Mouse (Mus musculus): Measurements from ENCODE around the gene Fbxo11. TPM values are rescaled to one million over a fixed set of nuclear protein-coding genes. Genes with fewer than 3 reads are reported as not detected.
"Not testable (repeated sequence)": the region's sequence is repeated elsewhere in the genome, so short reads cannot be mapped to it uniquely, and the experiment has no call there.

Gene Fbxo11
- polyA plus RNA-seq, 1 experiment = 1.1 TPM

DNA sequence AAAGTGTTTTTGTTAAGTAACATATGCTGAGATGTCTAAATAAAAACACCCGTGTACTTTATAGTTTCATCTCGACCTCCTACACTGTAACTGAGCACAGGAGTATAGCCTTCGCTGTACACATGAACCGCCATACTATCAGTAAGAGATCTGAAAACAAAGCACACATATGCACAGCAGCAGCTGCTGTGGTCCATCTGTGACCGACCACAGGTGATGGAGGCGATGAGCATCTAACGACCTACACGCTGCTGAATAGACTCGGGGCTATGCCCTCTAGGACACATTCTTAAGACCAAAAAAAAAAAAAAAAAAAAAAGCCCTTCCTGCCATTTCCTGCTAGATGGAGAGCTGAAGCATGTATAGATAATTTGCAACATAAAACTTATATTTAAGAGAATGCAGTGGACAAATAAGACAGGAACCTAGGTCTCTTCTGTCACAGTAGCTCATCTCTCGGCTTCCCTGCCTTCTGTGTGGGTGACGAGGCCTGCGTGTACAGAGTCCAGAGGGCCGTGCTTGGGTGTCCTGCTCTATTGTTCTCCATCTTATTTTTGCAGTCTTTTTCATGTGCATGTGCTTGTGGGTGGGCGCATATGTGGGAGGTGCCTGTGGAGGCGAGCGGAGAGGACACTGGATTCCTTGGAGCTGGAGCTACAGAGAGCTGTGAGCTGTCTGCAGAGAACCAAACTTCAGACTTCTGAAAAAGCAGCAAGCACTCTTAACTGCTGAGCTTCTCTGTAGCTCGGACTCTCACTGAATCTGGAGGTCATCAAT is 35.7 kb downstream of the Fbxo11 start:
- Histone ChIP-seq H3K36me3 (replicated peaks; ENCODE audit: low read length) (peaks cover 3% of the 10 kb centered on the region), H3K9me3 (no peaks in the 10 kb centered on the region), H3K4me1 (peaks cover 76% of the 10 kb centered on the region), H3K4me3 (replicated peaks) (no peak overlapping the region), H3K27me3 (replicated peaks) (no peaks in the 10 kb centered on the region)
- TF ChIP-seq GATA1 (IDR thresholded peaks at IDR 0.05; ENCODE audit: borderline replicate concordance, low read length) (no peak), FLI1 (IDR thresholded peaks at IDR 0.05; ENCODE audit: low read length) (no peak)

DNA sequence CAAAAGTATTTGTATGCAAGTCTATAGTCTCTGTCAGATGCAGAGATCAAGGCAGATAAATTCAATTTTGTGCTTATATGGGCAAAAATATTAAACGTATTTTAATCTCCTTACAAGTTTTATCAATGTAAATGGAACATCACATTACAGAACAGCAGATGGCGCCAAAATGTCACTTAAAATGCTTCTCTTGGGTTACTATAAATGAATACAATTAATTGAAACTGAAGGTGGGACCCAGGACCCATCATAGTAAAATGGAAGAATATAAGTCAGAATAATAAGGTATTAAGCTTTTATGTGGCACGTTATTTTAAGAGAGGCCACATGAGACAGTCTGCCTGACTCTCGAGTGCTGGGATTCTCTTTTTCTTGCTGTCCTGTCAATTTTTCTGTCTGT is 39.9 kb downstream of the Fbxo11 start:
- Histone ChIP-seq H3K36me3 (replicated peaks; ENCODE audit: low read length) (peaks cover 3% of the 10 kb centered on the region), H3K4me3 (replicated peaks) (no peak overlapping the region), H3K4me1 (peaks cover 71% of the 10 kb centered on the region), H3K9me3 (no peaks in the 10 kb centered on the region), H3K27me3 (replicated peaks) (no peaks in the 10 kb centered on the region)
- TF ChIP-seq GATA1 (IDR thresholded peaks at IDR 0.05; ENCODE audit: borderline replicate concordance, low read length) = no peak
- TF ChIP-seq FLI1 (IDR thresholded peaks at IDR 0.05; ENCODE audit: low read length) = no peak

DNA sequence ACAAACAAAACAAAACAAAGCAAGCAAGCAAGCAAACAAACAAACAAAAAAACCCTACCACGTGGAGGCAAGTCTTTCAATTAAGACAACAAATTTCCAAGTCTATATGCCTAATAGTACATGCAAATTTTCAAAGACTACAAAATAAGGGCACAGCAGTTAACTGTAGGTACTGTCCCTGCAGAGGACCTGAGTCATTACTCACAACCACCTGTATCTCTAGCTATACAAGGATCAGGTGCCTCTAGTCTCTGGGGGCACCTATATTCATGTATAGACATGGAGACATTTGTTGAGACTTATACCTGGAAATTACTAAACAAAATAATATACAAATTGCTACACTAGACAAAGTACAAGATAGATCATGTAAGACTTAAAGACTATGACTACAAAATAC is 41.2 kb downstream of the Fbxo11 start:
- peaks cover 73% of the 10 kb centered on the region for H3K4me1 ChIP-seq
- H3K9me3 ChIP-seq = no peaks in the 10 kb centered on the region

DNA sequence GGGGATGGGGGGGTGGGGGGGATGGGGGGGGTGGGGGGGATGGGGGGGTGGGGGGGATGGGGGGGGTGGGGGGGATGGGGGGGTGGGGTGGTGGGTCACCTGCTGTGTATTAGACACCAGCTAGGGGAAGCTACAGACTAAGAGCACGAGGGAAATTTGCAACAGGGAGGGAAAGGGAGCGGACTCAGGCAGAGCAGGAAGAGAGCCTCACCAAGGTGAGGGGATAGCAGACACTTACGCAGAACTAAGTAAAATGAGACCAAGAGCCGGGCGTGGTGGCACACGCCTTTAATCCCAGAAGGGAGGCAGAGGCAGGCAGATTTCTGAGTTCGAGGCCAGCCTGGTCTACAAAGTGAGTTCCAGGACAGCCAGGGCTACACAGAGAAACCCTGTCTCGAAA is 49.1 kb downstream of the Fbxo11 start:
- not testable (repeated sequence) for H3K9me3 ChIP-seq; H3K27me3 ChIP-seq (replicated peaks); H3K4me3 ChIP-seq (replicated peaks)
- H3K4me1 ChIP-seq = peaks cover 43% of the 10 kb centered on the region
- peaks cover 57% of the 10 kb centered on the region for H3K36me3 ChIP-seq (replicated peaks; ENCODE audit: low read length)

More for the DNA sequence above, 41.2 kb downstream of the Fbxo11 start:
- TF ChIP-seq FLI1 (IDR thresholded peaks at IDR 0.05; ENCODE audit: low read length) (no peak), GATA1 (IDR thresholded peaks at IDR 0.05; ENCODE audit: borderline replicate concordance, low read length) (no peak)
- no peak overlapping the region for H3K4me3 ChIP-seq (replicated peaks)
- no peaks in the 10 kb centered on the region for H3K36me3 ChIP-seq (replicated peaks; ENCODE audit: low read length)
- no peaks in the 10 kb centered on the region for H3K27me3 ChIP-seq (replicated peaks)

DNA sequence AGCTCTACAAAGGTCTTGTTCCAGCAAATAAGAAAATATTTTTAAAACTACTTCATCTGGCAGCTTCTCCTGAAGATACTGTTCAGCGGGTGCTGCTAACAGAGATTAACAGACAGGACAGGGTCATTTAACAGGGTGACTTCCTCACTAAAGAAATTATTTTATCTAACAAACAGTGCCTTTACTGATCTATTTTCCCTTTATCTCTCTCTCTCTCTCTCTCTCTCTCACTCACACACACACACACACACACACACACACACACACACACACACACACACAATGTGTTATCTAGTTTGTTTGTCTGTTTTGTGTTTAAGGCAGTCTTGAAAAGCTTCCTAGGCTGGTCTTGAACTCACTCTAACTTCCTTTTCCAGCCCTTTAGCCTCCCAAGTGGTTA is 50.6 kb downstream of the Fbxo11 start:
- Histone ChIP-seq H3K27me3 (replicated peaks) (no peaks in the 10 kb centered on the region), H3K36me3 (replicated peaks; ENCODE audit: low read length) (peaks cover 73% of the 10 kb centered on the region), H3K4me1 (peaks cover 32% of the 10 kb centered on the region), H3K9me3 (no peaks in the 10 kb centered on the region), H3K4me3 (replicated peaks) (no peak overlapping the region)
- TF ChIP-seq FLI1 (IDR thresholded peaks at IDR 0.05; ENCODE audit: low read length) = no peak
- no peak for TF ChIP-seq GATA1 (IDR thresholded peaks at IDR 0.05; ENCODE audit: borderline replicate concordance, low read length)

DNA sequence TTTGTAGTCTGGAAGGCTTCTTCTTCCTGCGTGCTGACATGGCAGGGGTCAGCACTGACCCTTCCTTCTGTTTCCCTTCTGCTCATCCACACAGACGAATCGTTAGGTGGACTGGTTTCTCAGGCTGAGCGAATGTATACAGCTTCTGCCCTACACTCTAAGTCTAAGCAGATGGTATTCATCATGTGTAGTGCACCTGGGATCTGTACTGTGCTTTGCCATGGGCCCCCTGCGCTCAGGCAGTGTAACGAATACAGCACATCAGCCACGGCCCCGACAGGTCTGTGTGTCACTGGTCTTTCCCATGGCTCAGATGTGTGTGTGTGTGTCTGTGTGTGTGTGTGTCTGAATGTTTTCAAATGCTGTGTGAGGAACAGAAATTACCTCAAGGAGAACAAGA is 58.1 kb downstream of the Fbxo11 start:
- no peaks in the 10 kb centered on the region for H3K9me3 ChIP-seq
- H3K27me3 ChIP-seq (replicated peaks) = no peaks in the 10 kb centered on the region
- no peak for TF ChIP-seq GATA1 (IDR thresholded peaks at IDR 0.05; ENCODE audit: borderline replicate concordance, low read length)
- TF ChIP-seq FLI1 (IDR thresholded peaks at IDR 0.05; ENCODE audit: low read length) = no peak
- H3K36me3 ChIP-seq (replicated peaks; ENCODE audit: low read length) = peaks cover 85% of the 10 kb centered on the region
- H3K4me1 ChIP-seq = no peaks in the 10 kb centered on the region; the same call in 1 of the 2 replicates
- H3K4me3 ChIP-seq (replicated peaks) = no peak overlapping the region

DNA sequence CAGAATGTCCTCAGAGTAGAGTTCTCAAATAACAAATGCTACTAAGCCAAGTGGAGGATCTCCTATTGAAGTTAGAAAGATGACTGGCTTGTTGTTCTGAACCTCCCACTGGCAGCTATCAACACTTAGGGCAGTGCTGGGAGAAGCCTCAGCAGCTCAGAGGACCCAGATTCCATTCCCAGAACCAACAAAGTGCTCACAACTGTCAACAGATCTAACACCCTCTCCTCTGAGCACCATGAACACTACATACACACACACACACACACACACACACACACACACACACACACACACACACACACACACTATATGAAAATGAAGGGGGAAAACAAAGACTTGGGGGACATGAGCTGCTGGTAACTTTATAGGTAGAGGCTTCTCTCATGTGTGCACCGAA is 60.2 kb downstream of the Fbxo11 start:
- Histone ChIP-seq H3K36me3 (replicated peaks; ENCODE audit: low read length) (peaks cover 84% of the 10 kb centered on the region), H3K27me3 (replicated peaks) (no peaks in the 10 kb centered on the region), H3K4me3 (replicated peaks) (no peak overlapping the region), H3K9me3 (no peaks in the 10 kb centered on the region), H3K4me1 (no peaks in the 10 kb centered on the region; the same call in 1 of the 2 replicates)
- TF ChIP-seq GATA1 (IDR thresholded peaks at IDR 0.05; ENCODE audit: borderline replicate concordance, low read length) (no peak), FLI1 (IDR thresholded peaks at IDR 0.05; ENCODE audit: low read length) (no peak)

DNA sequence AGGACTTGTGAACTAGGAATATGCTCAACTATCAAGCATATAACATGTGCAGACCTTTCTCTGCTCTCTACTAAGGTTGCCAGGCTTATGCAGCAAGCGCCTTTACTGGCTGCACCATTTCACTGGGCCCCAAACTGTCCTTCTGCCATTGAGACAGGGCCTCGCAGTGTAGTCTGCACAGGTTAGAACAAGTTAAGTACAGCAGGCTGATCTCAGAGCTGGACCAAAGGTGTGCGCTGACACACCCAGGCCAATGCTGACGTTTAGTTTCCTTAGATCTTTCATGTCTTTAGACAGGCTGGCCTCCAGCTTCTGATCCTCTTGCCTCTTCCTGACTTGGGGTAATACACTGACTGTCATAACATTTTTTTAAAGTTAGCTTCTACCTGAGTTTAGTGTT is 67.3 kb downstream of the Fbxo11 start:
- Histone ChIP-seq H3K9me3 (no peaks in the 10 kb centered on the region), H3K4me1 (no peaks in the 10 kb centered on the region), H3K36me3 (replicated peaks; ENCODE audit: low read length) (peaks cover 97% of the 10 kb centered on the region), H3K4me3 (replicated peaks) (no peak overlapping the region), H3K27me3 (replicated peaks) (no peaks in the 10 kb centered on the region)
- TF ChIP-seq FLI1 (IDR thresholded peaks at IDR 0.05; ENCODE audit: low read length) (no peak), GATA1 (IDR thresholded peaks at IDR 0.05; ENCODE audit: borderline replicate concordance, low read length) (no peak)

DNA sequence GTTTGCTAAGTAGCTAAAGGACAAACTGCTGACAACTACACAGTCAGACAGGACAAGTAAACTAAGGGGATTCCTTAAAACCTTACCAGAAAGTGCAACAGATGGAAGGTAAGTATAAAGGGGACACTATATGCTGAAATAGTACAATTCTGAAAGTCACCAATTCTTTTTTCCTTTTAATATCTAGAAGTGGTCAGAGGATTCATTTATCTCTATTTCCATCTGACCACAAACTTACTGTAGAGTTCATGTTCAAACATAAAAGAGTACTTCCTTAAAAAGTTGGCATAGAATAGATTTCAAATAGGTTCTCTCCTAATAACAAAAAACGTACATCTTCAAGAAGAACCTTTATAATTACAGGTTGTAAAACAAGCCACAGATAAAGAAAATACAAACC is 71.8 kb downstream of the Fbxo11 start:
- Histone ChIP-seq H3K36me3 (replicated peaks; ENCODE audit: low read length) (peaks cover 100% of the 10 kb centered on the region), H3K27me3 (replicated peaks) (no peaks in the 10 kb centered on the region), H3K4me1 (peaks cover 13% of the 10 kb centered on the region; the same call in 1 of the 2 replicates), H3K9me3 (no peaks in the 10 kb centered on the region), H3K4me3 (replicated peaks) (no peak overlapping the region)
- no peak for TF ChIP-seq FLI1 (IDR thresholded peaks at IDR 0.05; ENCODE audit: low read length)
- no peak for TF ChIP-seq GATA1 (IDR thresholded peaks at IDR 0.05; ENCODE audit: borderline replicate concordance, low read length)

DNA sequence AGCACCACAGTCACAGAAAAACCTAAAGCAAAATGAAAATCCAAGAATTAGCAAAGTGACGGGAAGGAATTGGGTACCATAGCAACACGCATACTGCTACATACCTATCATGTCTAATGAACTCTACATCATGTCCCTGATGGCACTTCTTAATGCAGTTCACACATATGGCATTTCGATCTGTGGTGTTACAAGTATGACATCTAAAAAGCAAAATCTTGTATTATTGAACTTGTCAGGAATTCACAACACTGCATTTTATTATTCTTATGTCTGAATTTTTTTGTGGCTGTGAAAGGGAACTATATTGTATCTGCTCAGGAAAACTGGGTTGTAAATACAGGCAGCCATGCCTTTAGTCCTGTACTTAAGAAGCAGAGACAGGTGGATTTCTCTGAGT is 72.9 kb downstream of the Fbxo11 start:
- Histone ChIP-seq H3K36me3 (replicated peaks; ENCODE audit: low read length) (peaks cover 100% of the 10 kb centered on the region), H3K4me3 (replicated peaks) (no peak overlapping the region), H3K9me3 (no peaks in the 10 kb centered on the region), H3K27me3 (replicated peaks) (no peaks in the 10 kb centered on the region), H3K4me1 (peaks cover 18% of the 10 kb centered on the region)
- TF ChIP-seq FLI1 (IDR thresholded peaks at IDR 0.05; ENCODE audit: low read length) (no peak), GATA1 (IDR thresholded peaks at IDR 0.05; ENCODE audit: borderline replicate concordance, low read length) (no peak)
